8 mouse cellular contexts compared by ENCODE assay signal in genomic region chr4:123155004-123155403, GRCm38 (mm10). TPM values are rescaled to one million over a fixed set of nuclear protein-coding genes. Genes with fewer than 3 reads are reported as not detected.
A peak's percentile ranks its signal among the peaks of the same experiment; 100 is the strongest.
DNase-seq lines count a peak whose midpoint lies in the region; ATAC-seq and TF ChIP-seq lines count a peak whose summit lies in the region.
"Had no signal": no experiment of that assay in that cellular context is flagged by ENCODE, and none has a peak within 500 bp of the region (broad histone marks: within the 10 kb centered on the region; RNA-seq: fewer than 3 reads in every experiment).

No protein-coding gene starts in this region.

- H3K36me3 ChIP-seq in MEL (ENCODE audit: control insufficient read depth in 1 of 2, insufficient read depth in 2 of 2, low read length in 2 of 2): peaks cover 0 to under 1% of the 10 kb centered on the region in 2 experiments; a peak in 1 of 4 replicates

- H3K79me2 ChIP-seq in MEL (ENCODE audit: control insufficient read depth, insufficient read depth, low read length, poor library complexity): no peaks in the 10 kb centered on the region

- TF ChIP-seq RAD21 in MEL (IDR thresholded peaks at IDR 0.05; ENCODE audit: low read depth, low read length): peak; percentile 96

- H3K27ac ChIP-seq in layer of hippocampus, adult 2 months: no peak overlapping the region
- H3K27ac ChIP-seq in MEL (ENCODE audit: control insufficient read depth, low read depth, low read length): no peak overlapping the region

- H3K4me3 ChIP-seq in layer of hippocampus, adult 2 months: no peak overlapping the region
- H3K4me3 ChIP-seq in MEL (ENCODE audit: control insufficient read depth in 1 of 2, insufficient read depth in 1 of 2, low read depth in 2 of 2, low read length in 2 of 2): no peak overlapping the region
- H3K4me3 ChIP-seq: megakaryocyte, embryonic 14.5 days had no signal

- H3K9ac ChIP-seq in MEL (ENCODE audit: control insufficient read depth, low read depth, low read length, poor library complexity, severe bottlenecking): no peak overlapping the region

- TF ChIP-seq POLR2A in MEL (IDR thresholded peaks at IDR 0.05; ENCODE audit: control insufficient read depth in 1 of 2, insufficient read depth in 1 of 2, low read depth in 1 of 2, low read length in 2 of 2, poor library complexity in 1 of 2): no peak

- H3K9me3 ChIP-seq in MEL (replicated peaks; ENCODE audit: insufficient read depth, low read length): no peaks in the 10 kb centered on the region

- 6% methylated on average over 4 of the region's 4 CpGs for whole genome bisulfite sequencing in large intestine, adult 2 months

- H3K4me1 ChIP-seq in MEL (ENCODE audit: control insufficient read depth in 1 of 2, insufficient read depth in 2 of 2, low read length in 2 of 2): peaks cover 0 to 2% of the 10 kb centered on the region in 2 experiments; a peak in 1 of 4 replicates

- H3K27me3 ChIP-seq in MEL (ENCODE audit: control insufficient read depth in 1 of 2, insufficient read depth in 2 of 2, low read length in 2 of 2): peaks cover 0 to 2% of the 10 kb centered on the region in 2 experiments; a peak in 2 of 4 replicates

- TF ChIP-seq EP300 in MEL (IDR thresholded peaks at IDR 0.05; ENCODE audit: low read depth in 1 of 2, low read length in 2 of 2): no peak

- ATAC-seq in erythroid progenitor cell, adult 5-6 weeks (replicated peaks; ENCODE audit: low FRiP score, poor library complexity, severe bottlenecking): no peak

- DNase-seq in layer of hippocampus, adult 2 months (ENCODE audit: low spot score in 2 of 2): peak; percentile 48 to 67
- no peak for DNase-seq in layer of hippocampus, adult 9-11 months
- peak; percentile 13 for DNase-seq in CD4-positive helper T cell, adult 2 months (ENCODE audit: low read depth, low spot score)
- peak; percentile 73 for DNase-seq in MEL (ENCODE audit: low read depth, low spot score)
- peak; percentile 60 for DNase-seq in embryo, embryonic 10 days (ENCODE audit: low spot score)
- DNase-seq in large intestine, adult 2 months (ENCODE audit: low read depth, low spot score): peak; percentile 45

- peak; percentile 87 for TF ChIP-seq CTCF in layer of hippocampus, adult 2 months (conservative IDR thresholded peaks at IDR 0.05)
- TF ChIP-seq CTCF in MEL (IDR thresholded peaks at IDR 0.05 in 2 of 3, conservative IDR thresholded peaks at IDR 0.05 in 1 of 3; ENCODE audit: control insufficient read depth in 1 of 3, insufficient read depth in 1 of 3, low read depth in 2 of 3, low read length in 3 of 3, poor library complexity in 1 of 3, severe bottlenecking in 1 of 3): peak; percentile 16 to 92 (median 67); a peak in 4 of 6 replicates

TF ChIP-seq in MEL, 35 proteins besides CTCF, POLR2A, EP300 and RAD21:
- TF ChIP-seq SMC3 (IDR thresholded peaks at IDR 0.05; ENCODE audit: low read depth, low read length) (peak; percentile 78), ZC3H11A (IDR thresholded peaks at IDR 0.05; ENCODE audit: low read depth, low read length) (peak; percentile 67), RCOR1 (IDR thresholded peaks at IDR 0.05; ENCODE audit: low read depth, low read length) (no peak), UBTF (IDR thresholded peaks at IDR 0.05; ENCODE audit: borderline replicate concordance, insufficient read depth, low read depth, low read length) (no peak), KAT2A (conservative IDR thresholded peaks at IDR 0.05; ENCODE audit: low read depth, low read length) (no peak), TCF12 (IDR thresholded peaks at IDR 0.05; ENCODE audit: low read depth, low read length) (no peak), ETS1 (IDR thresholded peaks at IDR 0.05; ENCODE audit: low read depth, low read length) (no peak), MYC (IDR thresholded peaks at IDR 0.05; ENCODE audit: low read depth, low read length) (0 out of 2 replicates have a peak, but pooled peaks have one; percentile 21)
TF ChIP-seq in MEL: peak in this region for 3.

RNA-seq across cellular contexts. Expression of gene Ppie, which starts 15.3 kb away (rescaled TPM):
- total RNA-seq in layer of hippocampus, adult 2 months (2021): 10 to 100 TPM; 21.5 to 21.9 TPM
- 100 and 108 TPM in 2 replicates for total RNA-seq in MEL (2012; rRNA removed)
- 10 to 100 TPM in 1 of 2 experiments, not detected in 1; 97.9 TPM for polyA plus RNA-seq in MEL (2012; ENCODE audit: insufficient read depth in 1 of 2, insufficient read length in 2 of 2, low read depth in 1 of 2, low replicate concordance in 2 of 2, missing spikeins in 1 of 2)
- 18.1 and 19.1 TPM in 2 replicates for polyA plus RNA-seq in large intestine, adult 2 months (2012; rRNA removed)
- total RNA-seq in erythroid progenitor cell, adult 5-6 weeks (2015; ENCODE audit: low replicate concordance): 3.8 and 6.5 TPM in 2 replicates
- 1.7 and 7.4 TPM in 2 replicates for total RNA-seq in erythroid progenitor cell, adult 5-6 weeks (2017; ENCODE audit: low replicate concordance)

RNA-seq across cellular contexts. Expression of gene Hpcal4, which starts 28.0 kb away (rescaled TPM):
- total RNA-seq in layer of hippocampus, adult 2 months (2021): 100 to 1,000 TPM; 493 to 508 TPM
- total RNA-seq in MEL (2012; rRNA removed): not detected in 2 replicates
- not detected for polyA plus RNA-seq in MEL (2012; ENCODE audit: insufficient read depth in 1 of 2, insufficient read length in 2 of 2, low read depth in 1 of 2, low replicate concordance in 2 of 2, missing spikeins in 1 of 2)
- 0.68 and 0.91 TPM in 2 replicates for polyA plus RNA-seq in large intestine, adult 2 months (2012; rRNA removed)
- not detected in 2 replicates for total RNA-seq in erythroid progenitor cell, adult 5-6 weeks (2015; ENCODE audit: low replicate concordance)
- total RNA-seq in erythroid progenitor cell, adult 5-6 weeks (2017; ENCODE audit: low replicate concordance): not detected in 2 replicates

RNA-seq across cellular contexts. Expression of gene Oxct2b, which starts 38.9 kb away (rescaled TPM):
- not detected for total RNA-seq in layer of hippocampus, adult 2 months (2021)
- total RNA-seq in MEL (2012; rRNA removed): not detected in 2 replicates
- not detected for polyA plus RNA-seq in MEL (2012; ENCODE audit: insufficient read depth in 1 of 2, insufficient read length in 2 of 2, low read depth in 1 of 2, low replicate concordance in 2 of 2, missing spikeins in 1 of 2)
- polyA plus RNA-seq in large intestine, adult 2 months (2012; rRNA removed): 0.15 and 0.66 TPM in 2 replicates
- not detected in 2 replicates for total RNA-seq in erythroid progenitor cell, adult 5-6 weeks (2015; ENCODE audit: low replicate concordance)
- 1.5 TPM in 1 of 2 replicates, not detected in the other for total RNA-seq in erythroid progenitor cell, adult 5-6 weeks (2017; ENCODE audit: low replicate concordance)

RNA-seq across cellular contexts. Expression of gene Nt5c1a, which starts 46.3 kb away (rescaled TPM):
- total RNA-seq in layer of hippocampus, adult 2 months (2021): 10 to 100 TPM; 14.5 to 15.2 TPM
- total RNA-seq in MEL (2012; rRNA removed): not detected in 2 replicates
- not detected for polyA plus RNA-seq in MEL (2012; ENCODE audit: insufficient read depth in 1 of 2, insufficient read length in 2 of 2, low read depth in 1 of 2, low replicate concordance in 2 of 2, missing spikeins in 1 of 2)
- 0.09 and 0.26 TPM in 2 replicates for polyA plus RNA-seq in large intestine, adult 2 months (2012; rRNA removed)
- not detected in 2 replicates for total RNA-seq in erythroid progenitor cell, adult 5-6 weeks (2015; ENCODE audit: low replicate concordance)
- total RNA-seq in erythroid progenitor cell, adult 5-6 weeks (2017; ENCODE audit: low replicate concordance): not detected in 2 replicates

RNA-seq across cellular contexts. Expression of gene Bmp8b, which starts 50.0 kb away (rescaled TPM):
- under 1 TPM; 0.20 to 0.29 TPM for total RNA-seq in layer of hippocampus, adult 2 months (2021)
- 0.08 TPM in 1 of 2 replicates, not detected in the other for total RNA-seq in MEL (2012; rRNA removed)
- under 1 TPM in 1 of 2 experiments, not detected in 1; 0.06 TPM for polyA plus RNA-seq in MEL (2012; ENCODE audit: insufficient read depth in 1 of 2, insufficient read length in 2 of 2, low read depth in 1 of 2, low replicate concordance in 2 of 2, missing spikeins in 1 of 2)
- polyA plus RNA-seq in large intestine, adult 2 months (2012; rRNA removed): 4.0 and 6.9 TPM in 2 replicates
- 2.2 and 6.7 TPM in 2 replicates for total RNA-seq in erythroid progenitor cell, adult 5-6 weeks (2015; ENCODE audit: low replicate concordance)
- total RNA-seq in erythroid progenitor cell, adult 5-6 weeks (2017; ENCODE audit: low replicate concordance): 0.77 TPM in 1 of 2 replicates, not detected in the other

Comparison
In these comparisons a context has a peak if more than half of its experiments do, and no peak if none do; other contexts are left out.
1. RNA of gene Hpcal4, which starts 28.0 kb away (total RNA-seq): 493 to 508 TPM in layer of hippocampus, adult 2 months; not detected in MEL and not detected in erythroid progenitor cell, adult 5-6 weeks; every median in the first group is over 100 times any median in the second.